Mouse (Mus musculus) olfactory bulb, adult 2 months (tissue): Measurements from ENCODE around the gene Obox3. TPM values are rescaled to one million over a fixed set of nuclear protein-coding genes. Genes with fewer than 3 reads are reported as not detected.
"Not testable (repeated sequence)": the region's sequence is repeated elsewhere in the genome, so short reads cannot be mapped to it uniquely, and the experiment has no call there.

ENCODE experiments used
- H3K27ac ChIP-seq: fragments of 200-500 bp; 2 replicates; pipeline ENCODE4 v1.5.1; 2012; ENCODE audit warnings: low read depth, low read length; ENCODE audit not compliant: insufficient read depth
- H3K4me1 ChIP-seq: fragments of 200-500 bp; 2 replicates; pipeline ENCODE4 v1.6.1; 2012; ENCODE audit warnings: low read length; ENCODE audit not compliant: control insufficient read depth, insufficient read depth
- H3K4me3 ChIP-seq: fragments of 200-500 bp; 2 replicates; pipeline ENCODE4 v1.5.1; 2012; ENCODE audit warnings: mild to moderate bottlenecking, low read depth, low read length, moderate library complexity; ENCODE audit not compliant: insufficient read depth
- WGBS: fragments of 180-500 bp; shearing (Covaris S2); methylation state at CpG from one replicate; pipeline ENCODE4 v1.1.7; 2018; 5-methylcytosine and 5-hydroxymethylcytosine counted together
- polyA plus RNA-seq: library from polyadenylated mRNA; stranded (reverse); fragments of >200 nt; gene quantifications from 2 replicates; pipeline ENCODE4 v1.2.4, GENCODE M21; 2012; ENCODE audit warnings: low replicate concordance; ENCODE audit not compliant: missing spikeins, insufficient read depth, insufficient read length

The Obox3 gene
- polyA plus RNA-seq: not detected in 2 replicates

GRCm38 (mm10) chr7:15639802-15640201, at the start of gene Obox3:
Gene Obox3, minus strand, starts transcription at chr7:15639902.
- WGBS: 46% methylated on average over 1 of the region's 1 CpGs

GRCm38 (mm10) chr7:15509411-15509810, 130.3 kb downstream of the Obox3 start:
- H3K4me1 ChIP-seq, H3K4me3 ChIP-seq, H3K27ac ChIP-seq: not testable (repeated sequence)
- 79% methylated on average over 5 of the region's 5 CpGs for WGBS

More at GRCm38 (mm10) chr7:15639802-15640201, at the start of gene Obox3:
- H3K4me1 ChIP-seq, H3K27ac ChIP-seq, H3K4me3 ChIP-seq: not testable (repeated sequence)

Other genes starting within 250 kb of the Obox3 start
- gene Obox5, start 110.2 kb upstream of the Obox3 start, polyA plus RNA-seq: not detected in 2 replicates
- gene Obox6, start 199.8 kb upstream of the Obox3 start, polyA plus RNA-seq: not detected in 2 replicates
- not detected in 2 replicates for gene Crx, start 240.1 kb upstream of the Obox3 start, polyA plus RNA-seq
- gene Crxos, start 242.7 kb upstream of the Obox3 start, polyA plus RNA-seq: not detected in 2 replicates